Mouse (Mus musculus): ENCODE results near the gene Sec24c. TPM values are rescaled to one million over a fixed set of nuclear protein-coding genes. Genes with fewer than 3 reads are reported as not detected.
"Not testable (repeated sequence)": the region's sequence is repeated elsewhere in the genome, so short reads cannot be mapped to it uniquely, and the experiment has no call there.

The Sec24c gene
- polyA plus RNA-seq, 1 experiment from 2014 or later, result 51.0 TPM

GRCm38 (mm10) chr14:20698515-20698914, 24.4 kb downstream of the Sec24c start:
- H3K36me3 ChIP-seq (ENCODE audit: control insufficient read depth, insufficient read depth), result peaks cover 6% of the 10 kb centered on the region
- H3K9ac ChIP-seq (ENCODE audit: low read depth, low read length), result no peak overlapping the region
- no peak overlapping the region for H3K4me3 ChIP-seq (ENCODE audit: low read depth, low read length)
- 75% methylated on average over 2 of the region's 2 CpGs for WGBS
- no peak overlapping the region for H3K27ac ChIP-seq (ENCODE audit: low read depth, low read length)
- H3K4me2 ChIP-seq (replicated peaks; ENCODE audit: low read depth), result no peak overlapping the region
- H3K9me3 ChIP-seq (ENCODE audit: control insufficient read depth), result no peaks in the 10 kb centered on the region
- no peak for TF ChIP-seq CTCF (IDR thresholded peaks at IDR 0.05; ENCODE audit: low read depth)
- H3K27me3 ChIP-seq (replicated peaks; ENCODE audit: control insufficient read depth, insufficient read depth, low read length), result no peaks in the 10 kb centered on the region
- no peak for ATAC-seq
- H3K4me1 ChIP-seq (replicated peaks; ENCODE audit: control insufficient read depth, insufficient read depth, low read length), result peaks cover 7% of the 10 kb centered on the region; the same call in 1 of the 2 replicates

- no peak for TF ChIP-seq CTCF (IDR thresholded peaks at IDR 0.05; ENCODE audit: low read depth)
- 59% methylated on average over 3 of the region's 3 CpGs for WGBS
- H3K27ac ChIP-seq (ENCODE audit: low read depth, low read length), result no peak overlapping the region
- H3K4me3 ChIP-seq (ENCODE audit: low read depth, low read length), result no peak overlapping the region
- H3K36me3 ChIP-seq (ENCODE audit: control insufficient read depth, insufficient read depth), result no peaks in the 10 kb centered on the region; the same call in 1 of the 2 replicates
- ATAC-seq, result no peak
- no peak overlapping the region for H3K9ac ChIP-seq (ENCODE audit: low read depth, low read length)
- H3K4me1 ChIP-seq (replicated peaks; ENCODE audit: control insufficient read depth, insufficient read depth, low read length), result peaks cover 9% of the 10 kb centered on the region; the same call in 1 of the 2 replicates
- H3K4me2 ChIP-seq (replicated peaks; ENCODE audit: low read depth), result no peak overlapping the region
- H3K27me3 ChIP-seq (replicated peaks; ENCODE audit: control insufficient read depth, insufficient read depth, low read length), result no peaks in the 10 kb centered on the region
- no peaks in the 10 kb centered on the region for H3K9me3 ChIP-seq (ENCODE audit: control insufficient read depth)
Measured at GRCm38 (mm10) chr14:20700362-20700761, 26.3 kb downstream of the Sec24c start.

- 58% methylated on average over 8 of the region's 8 CpGs for WGBS
Measured at GRCm38 (mm10) chr14:20701554-20701953, 27.4 kb downstream of the Sec24c start.

GRCm38 (mm10) chr14:20702096-20702740, 28.1 kb downstream of the Sec24c start:
- no peaks in the 10 kb centered on the region for H3K9me3 ChIP-seq (ENCODE audit: control insufficient read depth)
- peak; percentile 16 for ATAC-seq
- H3K27ac ChIP-seq (ENCODE audit: low read depth, low read length), result peak overlapping the region; percentile 91
- TF ChIP-seq CTCF (IDR thresholded peaks at IDR 0.05; ENCODE audit: low read depth), result no peak
- H3K27me3 ChIP-seq (replicated peaks; ENCODE audit: control insufficient read depth, insufficient read depth, low read length), result no peaks in the 10 kb centered on the region
- no peaks in the 10 kb centered on the region; the same call in 1 of the 2 replicates for H3K36me3 ChIP-seq (ENCODE audit: control insufficient read depth, insufficient read depth)
- H3K9ac ChIP-seq (ENCODE audit: low read depth, low read length), result peak overlapping the region; percentile 82
- peak overlapping the region; percentile 72 for H3K4me3 ChIP-seq (ENCODE audit: low read depth, low read length)
- H3K4me2 ChIP-seq (replicated peaks; ENCODE audit: low read depth), result peak overlapping the region; percentile 71
- H3K4me1 ChIP-seq (replicated peaks; ENCODE audit: control insufficient read depth, insufficient read depth, low read length), result peaks cover 2% of the 10 kb centered on the region; the same call in 1 of the 2 replicates
- WGBS, result 5% methylated on average over 15 of the region's 15 CpGs

More at GRCm38 (mm10) chr14:20701554-20701953, 27.4 kb downstream of the Sec24c start:
- TF ChIP-seq CTCF (IDR thresholded peaks at IDR 0.05; ENCODE audit: low read depth), result no peak
- no peak overlapping the region for H3K27ac ChIP-seq (ENCODE audit: low read depth, low read length)
- no peaks in the 10 kb centered on the region; the same call in 1 of the 2 replicates for H3K36me3 ChIP-seq (ENCODE audit: control insufficient read depth, insufficient read depth)
- peaks cover 2% of the 10 kb centered on the region; the same call in 1 of the 2 replicates for H3K4me1 ChIP-seq (replicated peaks; ENCODE audit: control insufficient read depth, insufficient read depth, low read length)
- peak overlapping the region; percentile 71 for H3K4me2 ChIP-seq (replicated peaks; ENCODE audit: low read depth)
- H3K9me3 ChIP-seq (ENCODE audit: control insufficient read depth), result no peaks in the 10 kb centered on the region
- no peak for ATAC-seq
- no peaks in the 10 kb centered on the region for H3K27me3 ChIP-seq (replicated peaks; ENCODE audit: control insufficient read depth, insufficient read depth, low read length)
- 0 out of 2 replicates have a peak overlapping the region, but pooled peaks have one; percentile 82 for H3K9ac ChIP-seq (ENCODE audit: low read depth, low read length)
- H3K4me3 ChIP-seq (ENCODE audit: low read depth, low read length), result peak overlapping the region; percentile 72; the same call in 1 of the 2 replicates

GRCm38 (mm10) chr14:20702741-20703381, 28.8 kb downstream of the Sec24c start, which contains the start of gene Chchd1:
TSS of gene Chchd1 (plus strand) at chr14:20703006.
- H3K36me3 ChIP-seq (ENCODE audit: control insufficient read depth, insufficient read depth), result no peaks in the 10 kb centered on the region; the same call in 1 of the 2 replicates
- ATAC-seq, result peak; percentile 73
- H3K4me3 ChIP-seq (ENCODE audit: low read depth, low read length), result peak within 1 kb of the TSS; percentile 72
- peak within 1 kb of the TSS; percentile 82 for H3K9ac ChIP-seq (ENCODE audit: low read depth, low read length)
- peak within 1 kb of the TSS; percentile 71 for H3K4me2 ChIP-seq (replicated peaks; ENCODE audit: low read depth)
- peak within 1 kb of the TSS; percentile 91 for H3K27ac ChIP-seq (ENCODE audit: low read depth, low read length)
- no peaks in the 10 kb centered on the region for H3K27me3 ChIP-seq (replicated peaks; ENCODE audit: control insufficient read depth, insufficient read depth, low read length)
- H3K4me1 ChIP-seq (replicated peaks; ENCODE audit: control insufficient read depth, insufficient read depth, low read length), result peaks cover 2% of the 10 kb centered on the region; the same call in 1 of the 2 replicates
- 0% methylated on average over 61 of the region's 61 CpGs for WGBS
- no peak for TF ChIP-seq CTCF (IDR thresholded peaks at IDR 0.05; ENCODE audit: low read depth)
- H3K9me3 ChIP-seq (ENCODE audit: control insufficient read depth), result no peaks in the 10 kb centered on the region

- not testable (repeated sequence) for H3K27me3 ChIP-seq (replicated peaks; ENCODE audit: control insufficient read depth, insufficient read depth, low read length); H3K36me3 ChIP-seq (ENCODE audit: control insufficient read depth, insufficient read depth); ATAC-seq; H3K4me1 ChIP-seq (replicated peaks; ENCODE audit: control insufficient read depth, insufficient read depth, low read length); H3K9me3 ChIP-seq (ENCODE audit: control insufficient read depth)
- Histone ChIP-seq H3K4me2 (replicated peaks; ENCODE audit: low read depth) (peak overlapping the region; percentile 71), H3K27ac (ENCODE audit: low read depth, low read length) (peak overlapping the region; percentile 91; the same call in 1 of the 2 replicates), H3K4me3 (ENCODE audit: low read depth, low read length) (peak overlapping the region; percentile 72), H3K9ac (ENCODE audit: low read depth, low read length) (peak overlapping the region; percentile 82)
- 12% methylated on average over 8 of the region's 8 CpGs for WGBS
Measured at GRCm38 (mm10) chr14:20703461-20703860, 29.4 kb downstream of the Sec24c start.
